Mouse (Mus musculus): ENCODE data around the gene Slc35f2.

Gene Slc35f2

GRCm38 (mm10) chr9:53829081-53829865 is 57.9 kb downstream of the Slc35f2 start:
- DNase-seq = peak; percentile 14

DNA sequence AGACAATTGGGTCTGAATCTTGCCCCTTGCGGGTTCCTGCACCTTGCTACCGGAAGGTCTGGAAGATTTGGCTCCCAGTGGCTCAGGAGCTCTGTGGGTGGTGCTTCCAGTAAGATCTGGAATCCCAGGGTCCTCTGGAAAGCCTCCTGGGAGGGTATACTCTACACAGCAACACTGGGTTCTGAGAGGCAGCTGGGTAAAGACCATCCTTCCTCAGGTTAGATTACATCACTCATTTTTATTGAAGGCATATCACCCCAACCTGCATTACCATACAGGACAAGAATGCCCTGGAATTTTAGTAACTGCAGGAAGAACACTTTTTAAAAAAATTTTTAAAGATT is 58.5 kb downstream of the Slc35f2 start:
- no peak for DNase-seq

DNA sequence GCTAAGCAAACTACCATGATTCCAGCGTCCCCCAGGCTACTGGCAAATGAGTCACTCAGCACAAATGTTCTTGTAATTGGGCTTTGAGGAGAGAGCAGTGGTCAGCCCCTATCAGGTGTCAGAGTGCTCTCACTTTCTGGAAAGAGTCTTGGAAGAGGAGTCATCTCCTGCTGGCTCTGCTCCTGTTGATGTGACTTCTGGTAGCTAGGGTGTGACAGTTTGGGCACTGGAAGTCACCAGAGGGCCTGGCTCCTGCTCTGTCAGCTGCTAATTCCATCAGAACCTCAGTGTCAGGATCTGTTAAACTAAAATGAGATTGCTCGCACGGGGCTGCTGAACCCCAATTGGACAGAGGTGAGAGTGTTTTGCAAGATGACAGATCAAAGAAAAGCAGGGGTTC is 63.7 kb downstream of the Slc35f2 start:
- DNase-seq = no peak

DNA sequence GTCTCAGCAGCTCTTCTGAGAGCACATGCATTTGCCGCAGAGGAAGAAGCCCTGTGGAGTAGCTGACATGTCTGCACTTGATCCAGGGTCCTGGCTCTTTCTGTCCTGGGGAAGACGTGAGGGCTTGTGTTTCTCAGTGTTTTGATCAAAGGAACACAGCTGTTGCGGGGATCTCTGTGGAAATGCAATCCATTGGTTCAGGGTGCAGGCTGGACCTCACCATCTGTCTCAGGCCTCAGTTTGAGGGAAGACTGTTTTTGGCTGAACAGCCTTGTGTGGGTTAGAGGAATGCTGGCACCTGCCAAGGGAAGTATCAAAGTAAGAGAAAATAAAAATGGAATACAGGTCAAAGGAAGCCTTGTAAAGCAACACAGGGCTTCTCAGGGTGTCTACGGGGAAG is 64.6 kb downstream of the Slc35f2 start:
- no peak for DNase-seq

DNA sequence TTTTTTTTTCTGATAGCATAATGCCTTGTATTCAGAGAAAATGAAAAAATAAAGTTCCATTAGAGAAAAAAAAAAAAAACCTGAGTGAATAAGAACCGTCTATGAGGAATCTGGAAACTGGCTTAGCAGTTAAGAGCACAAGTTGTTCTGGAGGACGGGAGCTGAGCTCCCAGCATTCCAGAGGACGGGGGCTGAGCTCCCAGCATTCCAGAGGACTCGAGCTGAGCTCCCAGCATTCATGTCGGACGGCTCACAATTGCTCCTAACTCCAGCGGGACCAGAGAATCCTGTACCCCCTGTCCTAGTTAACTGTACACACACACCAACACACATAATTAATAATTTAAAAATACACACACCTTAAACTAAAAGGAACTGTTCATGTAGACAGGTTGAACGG is 67.5 kb downstream of the Slc35f2 start:
- no peak for DNase-seq

GRCm38 (mm10) chr9:53848548-53848947 is 77.2 kb downstream of the Slc35f2 start:
- DNase-seq = no peak

GRCm38 (mm10) chr9:53849864-53850263 is 78.5 kb downstream of the Slc35f2 start, which contains the start of gene Sln:
TSS of gene Sln (plus strand) at chr9:53850164.
- DNase-seq = no peak

DNA sequence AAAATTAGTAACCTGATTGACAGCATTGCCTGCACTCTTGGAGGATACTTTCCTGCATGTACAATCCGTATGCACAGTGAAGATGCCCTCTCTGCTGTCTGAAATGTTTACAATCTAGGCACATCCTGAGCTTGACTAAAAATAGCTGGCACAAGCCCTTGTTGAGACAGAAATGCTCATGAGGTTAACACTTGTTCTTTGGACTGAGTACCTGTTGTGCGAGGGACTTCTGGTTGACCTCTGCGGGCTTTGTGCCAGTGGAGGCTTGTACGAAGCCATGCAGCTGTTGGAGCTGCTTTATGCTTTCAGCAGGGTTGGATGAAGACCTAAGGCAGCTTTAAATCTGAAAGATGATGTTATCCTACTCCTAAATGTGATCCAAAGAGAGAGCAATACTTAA is 80.8 kb downstream of the Slc35f2 start:
- DNase-seq = no peak

DNA sequence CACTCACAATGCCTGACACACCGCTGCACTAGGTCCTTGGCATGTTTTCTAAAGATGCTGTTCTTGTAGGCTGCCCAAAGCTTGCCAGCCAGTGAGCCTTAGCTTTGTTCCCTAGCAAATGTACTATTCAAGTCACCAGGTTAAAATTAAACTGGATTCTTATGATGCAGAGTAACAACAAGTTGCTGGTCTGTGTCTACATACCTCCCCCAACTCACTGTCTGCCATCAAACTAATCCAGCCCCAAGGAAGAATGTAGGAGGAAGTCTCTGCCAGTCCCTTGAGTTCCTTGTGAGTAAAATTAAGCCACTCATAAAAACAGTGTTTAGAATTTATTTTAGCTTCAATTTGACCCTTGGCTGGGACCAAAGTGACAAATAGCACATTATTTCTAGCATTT is 82.3 kb downstream of the Slc35f2 start:
- DNase-seq = no peak

GRCm38 (mm10) chr9:53854525-53854924 is 83.2 kb downstream of the Slc35f2 start:
- no peak for DNase-seq

- DNase-seq = no peak
Observed at GRCm38 (mm10) chr9:53857864-53858263, 86.5 kb downstream of the Slc35f2 start.

All from cerebellum, adult 11-12 months (tissue).